ENCODE assay signal across 7 mouse cellular contexts in genomic region chr17:46298220-46298913, GRCm38 (mm10). TPM values are rescaled to one million over a fixed set of nuclear protein-coding genes. Genes with fewer than 3 reads are reported as not detected.
A peak's percentile ranks its signal among the peaks of the same experiment; 100 is the strongest.
DNase-seq lines count a peak whose midpoint lies in the region; ATAC-seq and TF ChIP-seq lines count a peak whose summit lies in the region.

No protein-coding gene starts in this region.

- H3K4me1 ChIP-seq in intestine, postnatal 0 days (replicated peaks; ENCODE audit: control insufficient read depth, insufficient read depth, low read length) = peaks cover 3% of the 10 kb centered on the region; the same call in 1 of the 2 replicates
- H3K4me1 ChIP-seq in midbrain, embryonic 12.5 days = peaks cover 18% of the 10 kb centered on the region

- WGBS in intestine, postnatal 0 days = under 1% methylated on average over 47 of the region's 48 CpGs
- under 1% methylated on average over 48 of the region's 48 CpGs for WGBS in midbrain, embryonic 12.5 days

- H3K9me3 ChIP-seq in intestine, postnatal 0 days (ENCODE audit: control insufficient read depth) = no peaks in the 10 kb centered on the region
- H3K9me3 ChIP-seq in midbrain, embryonic 12.5 days = no peaks in the 10 kb centered on the region

- peak; percentile 97 for TF ChIP-seq CTCF in intestine, postnatal 0 days (IDR thresholded peaks at IDR 0.05; ENCODE audit: low read depth)

- intact Hi-C loops in left cerebral cortex, postnatal 4 days (cut with DNase I) = no loop called here

- peak overlapping the region; percentile 99 for H3K4me2 ChIP-seq in intestine, postnatal 0 days (replicated peaks; ENCODE audit: low read depth)
- peak overlapping the region; percentile 99 for H3K4me2 ChIP-seq in midbrain, embryonic 12.5 days (replicated peaks)

- peak; percentile 63 for DNase-seq in adrenal gland, adult 8-10 months
- DNase-seq in embryo, embryonic 9.5 days (ENCODE audit: extremely low spot score) = peak; percentile 91
- peak; percentile 81 for DNase-seq in left cerebral cortex, postnatal 4 days
- peak; percentile 32 for DNase-seq in skeletal muscle tissue, adult 2 months (ENCODE audit: low read depth, low spot score)

- no peak overlapping the region for H3K27ac ChIP-seq in intestine, postnatal 0 days (ENCODE audit: low read depth, low read length)
- no peak overlapping the region for H3K27ac ChIP-seq in midbrain, embryonic 12.5 days (replicated peaks)

- H3K9ac ChIP-seq in intestine, postnatal 0 days (ENCODE audit: low read depth, low read length) = peak overlapping the region; percentile 46; the same call in 1 of the 2 replicates
- H3K9ac ChIP-seq in midbrain, embryonic 12.5 days (replicated peaks) = peak overlapping the region; percentile 74; the same call in 1 of the 2 replicates

- H3K27me3 ChIP-seq in intestine, postnatal 0 days (replicated peaks; ENCODE audit: control insufficient read depth, insufficient read depth, low read length) = peaks cover 41% of the 10 kb centered on the region
- H3K27me3 ChIP-seq in midbrain, embryonic 12.5 days = peaks cover 71% of the 10 kb centered on the region

- H3K4me3 ChIP-seq in intestine, postnatal 0 days (ENCODE audit: low read depth, low read length) = peak overlapping the region; percentile 59
- H3K4me3 ChIP-seq in midbrain, embryonic 12.5 days = peak overlapping the region; percentile 68

- H3K36me3 ChIP-seq in intestine, postnatal 0 days (ENCODE audit: control insufficient read depth, insufficient read depth) = peaks cover 5% of the 10 kb centered on the region; the same call in 1 of the 2 replicates
- peaks cover 5% of the 10 kb centered on the region; the same call in 1 of the 2 replicates for H3K36me3 ChIP-seq in midbrain, embryonic 12.5 days

- peak; percentile 83 for ATAC-seq in granulocyte monocyte progenitor cell, adult 5-6 weeks (replicated peaks; ENCODE audit: poor library complexity, severe bottlenecking)
- ATAC-seq in intestine, postnatal 0 days = peak; percentile 79
- ATAC-seq in midbrain, embryonic 12.5 days (ENCODE audit: low FRiP score, low read depth) = peak; percentile 84

RNA-seq across cellular contexts. Expression of gene Dlk2, which starts 1.1 kb away (rescaled TPM):
- under 1 TPM in 3 of 4 experiments, not detected in 1; 0.25 to 0.56 (median 0.38) TPM for total RNA-seq in adrenal gland, adult 8-10 months (2022)
- total RNA-seq in granulocyte monocyte progenitor cell, adult 5-6 weeks (2014; fragmentation: Nextera tagmentation) = 1.3 TPM in 1 of 2 replicates, not detected in the other
- total RNA-seq in granulocyte monocyte progenitor cell, adult 5-6 weeks (2017) = not detected in 2 replicates
- polyA plus RNA-seq in intestine, postnatal 0 days (2015; fragmentation: Nextera tagmentation; extraction: Ambion mirVana) = 0.33 and 0.42 TPM in 2 replicates
- total RNA-seq in left cerebral cortex, postnatal 4 days (2021) = 10 to 100 TPM; 54.6 to 63.8 TPM
- polyA plus RNA-seq in midbrain, embryonic 12.5 days (2016; fragmentation: Nextera tagmentation; extraction: Ambion mirVana) = 1.9 and 3.3 TPM in 2 replicates

RNA-seq across cellular contexts. Expression of gene Tjap1, which starts 15.5 kb away (rescaled TPM):
- total RNA-seq in adrenal gland, adult 8-10 months (2022) = 10 to 100 TPM; 49.3 to 72.6 (median 54.6) TPM
- 19.4 and 37.8 TPM in 2 replicates for total RNA-seq in granulocyte monocyte progenitor cell, adult 5-6 weeks (2014; fragmentation: Nextera tagmentation)
- 3.5 and 15.6 TPM in 2 replicates for total RNA-seq in granulocyte monocyte progenitor cell, adult 5-6 weeks (2017)
- 29.3 and 34.6 TPM in 2 replicates for polyA plus RNA-seq in intestine, postnatal 0 days (2015; fragmentation: Nextera tagmentation; extraction: Ambion mirVana)
- total RNA-seq in left cerebral cortex, postnatal 4 days (2021) = 10 to 100 TPM; 35.5 to 44.3 TPM
- 58.0 and 58.8 TPM in 2 replicates for polyA plus RNA-seq in midbrain, embryonic 12.5 days (2016; fragmentation: Nextera tagmentation; extraction: Ambion mirVana)

RNA-seq across cellular contexts. Expression of gene Abcc10, which starts 29.8 kb away (rescaled TPM):
- 10 to 100 TPM in 2 of 4 experiments, 1 to 10 TPM in 2; 6.9 to 17.3 (median 11.9) TPM for total RNA-seq in adrenal gland, adult 8-10 months (2022)
- 2.1 and 4.1 TPM in 2 replicates for total RNA-seq in granulocyte monocyte progenitor cell, adult 5-6 weeks (2014; fragmentation: Nextera tagmentation)
- 0.95 and 1.0 TPM in 2 replicates for total RNA-seq in granulocyte monocyte progenitor cell, adult 5-6 weeks (2017)
- polyA plus RNA-seq in intestine, postnatal 0 days (2015; fragmentation: Nextera tagmentation; extraction: Ambion mirVana) = 5.4 and 6.2 TPM in 2 replicates
- total RNA-seq in left cerebral cortex, postnatal 4 days (2021) = 1 to 10 TPM; 9.7 to 9.9 TPM
- 10.4 and 11.1 TPM in 2 replicates for polyA plus RNA-seq in midbrain, embryonic 12.5 days (2016; fragmentation: Nextera tagmentation; extraction: Ambion mirVana)

RNA-seq across cellular contexts. Expression of gene Lrrc73, which starts 45.0 kb away (rescaled TPM):
- 1 to 10 TPM; 4.1 to 7.5 (median 6.0) TPM for total RNA-seq in adrenal gland, adult 8-10 months (2022)
- 1.8 and 3.5 TPM in 2 replicates for total RNA-seq in granulocyte monocyte progenitor cell, adult 5-6 weeks (2014; fragmentation: Nextera tagmentation)
- not detected in 2 replicates for total RNA-seq in granulocyte monocyte progenitor cell, adult 5-6 weeks (2017)
- polyA plus RNA-seq in intestine, postnatal 0 days (2015; fragmentation: Nextera tagmentation; extraction: Ambion mirVana) = 0.42 and 0.44 TPM in 2 replicates
- 10 to 100 TPM; 84.5 to 94.1 TPM for total RNA-seq in left cerebral cortex, postnatal 4 days (2021)
- 3.3 and 4.2 TPM in 2 replicates for polyA plus RNA-seq in midbrain, embryonic 12.5 days (2016; fragmentation: Nextera tagmentation; extraction: Ambion mirVana)

RNA-seq across cellular contexts. Expression of gene Yipf3, which starts 50.5 kb away (rescaled TPM):
- total RNA-seq in adrenal gland, adult 8-10 months (2022) = 100 to 1,000 TPM; 157 to 205 (median 185) TPM
- total RNA-seq in granulocyte monocyte progenitor cell, adult 5-6 weeks (2014; fragmentation: Nextera tagmentation) = 62.8 and 72.2 TPM in 2 replicates
- total RNA-seq in granulocyte monocyte progenitor cell, adult 5-6 weeks (2017) = 40.9 and 60.4 TPM in 2 replicates
- polyA plus RNA-seq in intestine, postnatal 0 days (2015; fragmentation: Nextera tagmentation; extraction: Ambion mirVana) = 111 and 119 TPM in 2 replicates
- total RNA-seq in left cerebral cortex, postnatal 4 days (2021) = 10 to 100 TPM; 55.3 to 56.7 TPM
- polyA plus RNA-seq in midbrain, embryonic 12.5 days (2016; fragmentation: Nextera tagmentation; extraction: Ambion mirVana) = 65.8 and 70.3 TPM in 2 replicates

Comparison
In these comparisons a context has a peak if more than half of its experiments do, and no peak if none do; other contexts are left out.
1. DNase-seq: peak in every context shown above with its lines; median percentile 91 in embryo, embryonic 9.5 days; 81 in left cerebral cortex, postnatal 4 days; 63 in adrenal gland, adult 8-10 months; 32 in skeletal muscle tissue, adult 2 months.
2. RNA of gene Dlk2, which starts 1.1 kb away (total RNA-seq): 54.6 to 63.8 TPM in left cerebral cortex, postnatal 4 days; 1.3 TPM in granulocyte monocyte progenitor cell, adult 5-6 weeks and 0.25 to 0.56 TPM in adrenal gland, adult 8-10 months; every median in the first group is over 10 times any median in the second.
3. Peak in every context shown above with its lines, with median percentiles within 50 percentile points of each other: ATAC-seq.